Mouse (Mus musculus): ENCODE measurements at regions not wholly inside any gene's neighbourhood (a gene's known extent, or its start where the extent isn't known, plus 50 kb on each side); places are given as distances from the start of the nearest gene placed in this dataset.
A peak's percentile ranks its signal among the peaks of the same experiment; 100 is the strongest.

DNA sequence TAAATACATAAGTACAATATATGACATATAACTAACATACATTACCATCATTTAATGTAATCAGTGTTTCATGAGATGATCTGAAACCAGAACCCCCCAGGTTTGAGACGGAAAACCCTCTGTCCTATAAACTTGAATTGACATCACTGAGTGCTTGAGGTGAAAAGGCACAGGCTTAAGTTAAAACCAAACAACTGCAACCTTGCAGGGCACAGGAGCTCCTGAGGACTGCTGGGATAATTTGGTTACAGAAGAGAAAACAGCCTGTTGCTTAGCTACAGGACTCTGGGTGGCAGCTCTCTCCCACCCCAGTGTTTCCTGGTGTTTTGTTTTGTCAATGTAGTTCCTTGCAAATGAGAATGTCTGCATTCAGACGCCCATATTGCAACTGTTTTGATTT lies 259.5 kb downstream of the Etv1 start:
- H3K9me3 ChIP-seq (replicated peaks; ENCODE audit: control insufficient read depth, low read length): no peaks in the 10 kb centered on the region

DNA sequence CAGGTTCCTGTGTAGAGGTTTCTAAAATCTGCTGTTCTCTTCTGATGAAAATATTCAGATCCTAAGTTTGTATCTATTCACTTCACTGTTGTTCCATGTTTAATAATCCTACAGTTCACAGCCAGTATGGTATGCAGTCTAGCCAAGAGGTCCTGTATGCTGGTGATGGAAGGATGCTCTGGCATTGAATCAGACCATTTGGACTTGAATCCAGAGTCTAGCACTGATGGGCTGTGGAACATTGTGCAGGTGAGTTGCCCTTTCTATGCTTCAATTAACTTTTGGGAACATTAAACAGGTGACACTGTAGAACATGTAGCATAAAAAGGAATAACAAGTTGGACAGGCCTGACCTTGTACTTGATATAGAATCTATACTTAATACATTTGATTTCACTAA lies 267.9 kb downstream of the Etv1 start:
- Histone ChIP-seq H3K27me3 (replicated peaks; ENCODE audit: control insufficient read depth, insufficient read depth, low read length) (no peaks in the 10 kb centered on the region), H3K4me1 (ENCODE audit: control insufficient read depth, insufficient read depth, low read length) (no peaks in the 10 kb centered on the region), H3K9ac (ENCODE audit: low read length) (no peak overlapping the region), H3K27ac (ENCODE audit: low read depth, low read length) (no peak overlapping the region), H3K4me3 (ENCODE audit: low read depth, low read length) (no peak overlapping the region), H3K4me2 (ENCODE audit: low read length) (no peak overlapping the region), H3K9me3 (replicated peaks; ENCODE audit: control insufficient read depth, low read length) (no peaks in the 10 kb centered on the region), H3K36me3 (ENCODE audit: control insufficient read depth, insufficient read depth, low read length) (no peaks in the 10 kb centered on the region)
- ATAC-seq: no peak
- no peak for DNase-seq (ENCODE audit: low spot score)

More for the DNA sequence above, 259.5 kb downstream of the Etv1 start:
- 30% methylated on average over 2 of the region's 2 CpGs for WGBS
- Histone ChIP-seq H3K4me3 (ENCODE audit: low read depth, low read length) (no peak overlapping the region), H3K4me2 (ENCODE audit: low read length) (no peak overlapping the region), H3K9ac (ENCODE audit: low read length) (no peak overlapping the region), H3K4me1 (ENCODE audit: control insufficient read depth, insufficient read depth, low read length) (no peaks in the 10 kb centered on the region), H3K36me3 (ENCODE audit: control insufficient read depth, insufficient read depth, low read length) (no peaks in the 10 kb centered on the region), H3K27me3 (replicated peaks; ENCODE audit: control insufficient read depth, insufficient read depth, low read length) (no peaks in the 10 kb centered on the region), H3K27ac (ENCODE audit: low read depth, low read length) (no peak overlapping the region)
- ATAC-seq (no peak), DNase-seq (ENCODE audit: low spot score) (no peak)

DNA sequence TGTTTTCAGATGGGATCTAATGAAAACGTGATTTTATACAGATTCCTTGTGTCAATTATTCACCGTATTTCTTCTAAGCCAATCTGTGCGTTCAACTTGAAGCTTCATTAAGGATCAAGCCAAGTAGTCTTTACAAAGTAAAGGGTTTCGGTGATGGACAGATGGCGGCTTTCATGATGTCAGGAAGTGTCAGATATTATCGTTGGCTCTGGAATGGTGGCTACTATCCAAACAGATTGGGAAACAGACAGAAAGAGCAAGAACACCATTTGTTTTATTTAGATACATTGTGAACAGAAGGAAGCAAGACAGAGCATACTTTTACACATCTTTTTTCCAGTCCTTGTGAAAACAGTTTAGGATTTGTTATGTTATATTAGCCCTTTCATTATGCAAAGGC lies 269.3 kb downstream of the Etv1 start:
- Histone ChIP-seq H3K27ac (ENCODE audit: low read depth, low read length) (no peak overlapping the region), H3K4me1 (ENCODE audit: control insufficient read depth, insufficient read depth, low read length) (no peaks in the 10 kb centered on the region), H3K36me3 (ENCODE audit: control insufficient read depth, insufficient read depth, low read length) (no peaks in the 10 kb centered on the region), H3K4me3 (ENCODE audit: low read depth, low read length) (no peak overlapping the region), H3K9ac (ENCODE audit: low read length) (no peak overlapping the region), H3K27me3 (replicated peaks; ENCODE audit: control insufficient read depth, insufficient read depth, low read length) (no peaks in the 10 kb centered on the region), H3K4me2 (ENCODE audit: low read length) (no peak overlapping the region), H3K9me3 (replicated peaks; ENCODE audit: control insufficient read depth, low read length) (no peaks in the 10 kb centered on the region)
- ATAC-seq (peak; percentile 90), DNase-seq (ENCODE audit: low spot score) (peak; percentile 93)
- WGBS: 32% methylated on average over 6 of the region's 6 CpGs

GRCm38 (mm10) chr12:39048958-39049357 lies 269.8 kb downstream of the Etv1 start:
- Histone ChIP-seq H3K4me3 (ENCODE audit: low read depth, low read length) (no peak overlapping the region), H3K27me3 (replicated peaks; ENCODE audit: control insufficient read depth, insufficient read depth, low read length) (no peaks in the 10 kb centered on the region), H3K4me2 (ENCODE audit: low read length) (no peak overlapping the region), H3K9ac (ENCODE audit: low read length) (no peak overlapping the region), H3K4me1 (ENCODE audit: control insufficient read depth, insufficient read depth, low read length) (no peaks in the 10 kb centered on the region), H3K9me3 (replicated peaks; ENCODE audit: control insufficient read depth, low read length) (no peaks in the 10 kb centered on the region), H3K36me3 (ENCODE audit: control insufficient read depth, insufficient read depth, low read length) (no peaks in the 10 kb centered on the region), H3K27ac (ENCODE audit: low read depth, low read length) (no peak overlapping the region)
- no peak for ATAC-seq
- no peak for DNase-seq (ENCODE audit: low spot score)
- 86% methylated on average over 1 of the region's 1 CpGs for WGBS

- H3K4me3 ChIP-seq (ENCODE audit: low read depth, low read length): no peak overlapping the region
- H3K4me2 ChIP-seq (ENCODE audit: low read length): no peak overlapping the region
- H3K36me3 ChIP-seq (ENCODE audit: control insufficient read depth, insufficient read depth, low read length): no peaks in the 10 kb centered on the region
- peak; percentile 57 for DNase-seq (ENCODE audit: low spot score)
- no peaks in the 10 kb centered on the region for H3K9me3 ChIP-seq (replicated peaks; ENCODE audit: control insufficient read depth, low read length)
- H3K27ac ChIP-seq (ENCODE audit: low read depth, low read length): no peak overlapping the region
- whole genome bisulfite sequencing: 70% methylated on average over 4 of the region's 4 CpGs
- no peak overlapping the region for H3K9ac ChIP-seq (ENCODE audit: low read length)
- no peak for ATAC-seq
- no peaks in the 10 kb centered on the region for H3K27me3 ChIP-seq (replicated peaks; ENCODE audit: control insufficient read depth, insufficient read depth, low read length)
- H3K4me1 ChIP-seq (ENCODE audit: control insufficient read depth, insufficient read depth, low read length): 0 out of 2 replicates have a peak, but pooled peaks cover 3% of the 10 kb centered on the region
These were observed 291.3 kb downstream of the Etv1 start for GRCm38 (mm10) chr12:39070331-39071045.

- Histone ChIP-seq H3K27me3 (replicated peaks; ENCODE audit: control insufficient read depth, insufficient read depth, low read length) (no peaks in the 10 kb centered on the region), H3K4me2 (ENCODE audit: low read length) (no peak overlapping the region), H3K9ac (ENCODE audit: low read length) (no peak overlapping the region), H3K9me3 (replicated peaks; ENCODE audit: control insufficient read depth, low read length) (no peaks in the 10 kb centered on the region), H3K4me3 (ENCODE audit: low read depth, low read length) (no peak overlapping the region), H3K4me1 (ENCODE audit: control insufficient read depth, insufficient read depth, low read length) (0 out of 2 replicates have a peak, but pooled peaks cover 3% of the 10 kb centered on the region), H3K36me3 (ENCODE audit: control insufficient read depth, insufficient read depth, low read length) (no peaks in the 10 kb centered on the region), H3K27ac (ENCODE audit: low read depth, low read length) (no peak overlapping the region)
- peak; percentile 87 for DNase-seq (ENCODE audit: low spot score)
- WGBS: 31% methylated on average over 15 of the region's 15 CpGs
- peak; percentile 92 for ATAC-seq
These were observed 294.3 kb downstream of the Etv1 start for GRCm38 (mm10) chr12:39073289-39074022.

DNA sequence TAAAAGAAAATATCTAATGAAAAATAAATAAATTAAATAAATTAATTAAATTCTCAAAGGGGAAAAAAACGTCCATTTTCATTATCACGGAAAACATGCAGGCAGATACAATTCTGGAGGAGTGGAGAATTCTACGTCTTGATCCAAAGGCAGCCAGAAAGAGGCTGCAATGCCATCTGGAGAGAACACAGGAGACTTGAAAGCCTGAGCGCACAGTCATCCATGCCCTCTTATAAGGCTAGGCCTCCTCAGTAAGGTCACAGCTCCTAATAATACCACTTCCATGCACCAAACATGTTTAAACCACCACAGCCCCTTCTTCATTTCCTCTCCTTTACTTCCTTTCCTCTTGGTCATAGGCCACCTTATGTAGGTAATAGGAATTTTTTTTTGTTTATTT lies 307.1 kb downstream of the Etv1 start:
- H3K4me3 ChIP-seq (ENCODE audit: low read depth, low read length): no peak overlapping the region
- no peak overlapping the region for H3K27ac ChIP-seq (ENCODE audit: low read depth, low read length)
- ATAC-seq (no peak), DNase-seq (ENCODE audit: low spot score) (no peak)
- no peak overlapping the region for H3K9ac ChIP-seq (ENCODE audit: low read length)
- 94% methylated on average over 4 of the region's 4 CpGs for WGBS
- H3K4me1 ChIP-seq (ENCODE audit: control insufficient read depth, insufficient read depth, low read length): no peaks in the 10 kb centered on the region
- H3K9me3 ChIP-seq (replicated peaks; ENCODE audit: control insufficient read depth, low read length): no peaks in the 10 kb centered on the region
- H3K36me3 ChIP-seq (ENCODE audit: control insufficient read depth, insufficient read depth, low read length): no peaks in the 10 kb centered on the region
- H3K27me3 ChIP-seq (replicated peaks; ENCODE audit: control insufficient read depth, insufficient read depth, low read length): no peaks in the 10 kb centered on the region
- no peak overlapping the region for H3K4me2 ChIP-seq (ENCODE audit: low read length)

DNA sequence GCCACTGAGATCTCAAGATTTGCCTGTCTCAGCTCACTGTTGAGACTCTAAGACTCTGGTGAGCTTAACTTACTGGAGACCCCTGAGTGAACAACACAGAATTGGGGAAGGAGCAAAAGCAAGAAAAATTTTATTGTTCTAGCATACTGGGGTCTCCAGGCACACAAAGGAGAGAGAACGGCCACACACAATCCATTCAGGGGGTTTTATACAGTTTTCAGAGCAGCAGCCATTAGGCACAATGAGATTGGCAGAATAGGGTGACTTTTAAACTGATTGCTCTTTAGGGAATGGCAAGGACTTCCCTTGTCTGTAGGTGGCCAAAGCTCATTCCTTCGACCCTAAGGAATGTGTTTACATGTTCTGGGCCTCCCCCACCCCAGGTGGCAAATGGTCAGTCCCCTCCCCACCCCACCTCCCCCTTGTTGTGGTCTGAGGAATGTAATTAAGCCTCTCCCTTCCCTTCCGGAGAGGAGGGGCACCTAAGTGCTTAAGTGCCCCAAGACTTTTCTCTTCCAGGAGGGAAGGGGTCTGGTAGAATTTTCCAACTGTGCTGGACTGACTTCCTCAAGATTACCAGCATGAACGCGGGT lies 315.6 kb downstream of the Etv1 start:
- DNase-seq (ENCODE audit: low spot score) (no peak), ATAC-seq (no peak)
- no peak overlapping the region for H3K4me2 ChIP-seq (ENCODE audit: low read length)
- WGBS: 8% methylated on average over 5 of the region's 5 CpGs
- no peaks in the 10 kb centered on the region for H3K36me3 ChIP-seq (ENCODE audit: control insufficient read depth, insufficient read depth, low read length)
- no peak overlapping the region for H3K9ac ChIP-seq (ENCODE audit: low read length)
- H3K4me1 ChIP-seq (ENCODE audit: control insufficient read depth, insufficient read depth, low read length): no peaks in the 10 kb centered on the region
- H3K4me3 ChIP-seq (ENCODE audit: low read depth, low read length): no peak overlapping the region
- H3K27me3 ChIP-seq (replicated peaks; ENCODE audit: control insufficient read depth, insufficient read depth, low read length): no peaks in the 10 kb centered on the region
- no peak overlapping the region for H3K27ac ChIP-seq (ENCODE audit: low read depth, low read length)
- no peaks in the 10 kb centered on the region for H3K9me3 ChIP-seq (replicated peaks; ENCODE audit: control insufficient read depth, low read length)
